Mouse (Mus musculus) kidney, adult 2 months (tissue): ENCODE data around the gene B230217C12Rik. TPM values are rescaled to one million over a fixed set of nuclear protein-coding genes. Genes with fewer than 3 reads are reported as not detected.

Experiments
- DNase-seq: peaks from one replicate; pipeline ENCODE4 v3.0.0; 2021
- H3K27ac ChIP-seq: fragments of 200-500 bp; 2 replicates; pipeline ENCODE4 v1.5.1; 2012; ENCODE audit warnings: low read depth, low read length, control low read depth, inconsistent platforms; ENCODE audit not compliant: insufficient read depth
- H3K27me3 ChIP-seq: fragments of 200-500 bp; replicated peaks from 2 replicates; pipeline ENCODE4 v1.6.1; 2012; ENCODE audit warnings: mild to moderate bottlenecking, moderate library complexity, low read length, inconsistent platforms; ENCODE audit not compliant: control insufficient read depth, insufficient read depth
- H3K36me3 ChIP-seq: fragments of 200-500 bp; 2 replicates; pipeline ENCODE4 v1.6.1; 2012; ENCODE audit warnings: mild to moderate bottlenecking, moderate library complexity, low read length, inconsistent platforms; ENCODE audit not compliant: control insufficient read depth, insufficient read depth
- H3K4me1 ChIP-seq: fragments of 200-500 bp; 2 replicates; pipeline ENCODE4 v1.6.1; 2011; ENCODE audit warnings: low read length; ENCODE audit not compliant: control insufficient read depth, insufficient read depth
- H3K4me3 ChIP-seq: fragments of 200-500 bp; 2 replicates; pipeline ENCODE4 v1.5.1; 2011; ENCODE audit warnings: mild to moderate bottlenecking, low read depth, low read length, control low read depth; ENCODE audit not compliant: insufficient read depth
- CTCF ChIP-seq: fragments of 200-500 bp; conservative IDR thresholded peaks from 2 replicates; pipeline ENCODE4 v1.5.1; 2011; ENCODE audit warnings: low read depth, mild to moderate bottlenecking, control low read depth, low read length, moderate library complexity, mixed read lengths; ENCODE audit not compliant: insufficient read depth, insufficient read length
- POLR2A ChIP-seq: fragments of 200-500 bp; IDR thresholded peaks from one replicate; pipeline ENCODE4 v1.6.1; 2011; ENCODE audit warnings: low read depth, low read length, control low read depth
- WGBS: fragments of 180-500 bp; shearing (Covaris S2); methylation state at CpG from one replicate; pipeline ENCODE4 v1.1.7; 2018; 5-methylcytosine and 5-hydroxymethylcytosine counted together
- polyA plus RNA-seq: library from polyadenylated mRNA; depleted of rRNA; stranded (reverse); fragments of >200 nt; gene quantifications from 2 replicates; pipeline ENCODE4 v1.2.3, GENCODE M21; 2012

Gene B230217C12Rik
- polyA plus RNA-seq, 1 experiment: 2.0 TPM

- Histone ChIP-seq H3K27me3 (no peaks in the 10 kb centered on the region), H3K36me3 (no peaks in the 10 kb centered on the region; the same call in 1 of the 2 replicates), H3K4me3 (no peak overlapping the region), H3K27ac (peak overlapping the region; percentile 28), H3K4me1 (peaks cover 86% of the 10 kb centered on the region)
- peak; percentile 90 for DNase-seq
- no peak for TF ChIP-seq POLR2A
- WGBS: 24% methylated on average over 17 of the region's 17 CpGs
These were observed 26.6 kb upstream of the B230217C12Rik start for GRCm38 (mm10) chr11:97813746-97814515.

GRCm38 (mm10) chr11:97815736-97816135 lies 24.8 kb upstream of the B230217C12Rik start:
- no peak for DNase-seq
- Histone ChIP-seq H3K27me3 (no peaks in the 10 kb centered on the region), H3K27ac (peak overlapping the region; percentile 36; the same call in 1 of the 2 replicates), H3K4me1 (peaks cover 79% of the 10 kb centered on the region), H3K36me3 (no peaks in the 10 kb centered on the region; the same call in 1 of the 2 replicates), H3K4me3 (no peak overlapping the region)
- no peak for TF ChIP-seq POLR2A
- no peak for TF ChIP-seq CTCF
- WGBS: 74% methylated on average over 11 of the region's 11 CpGs

GRCm38 (mm10) chr11:97816176-97816575 lies 24.4 kb upstream of the B230217C12Rik start:
- no peaks in the 10 kb centered on the region; the same call in 1 of the 2 replicates for H3K36me3 ChIP-seq
- peaks cover 79% of the 10 kb centered on the region for H3K4me1 ChIP-seq
- 54% methylated on average over 5 of the region's 5 CpGs for WGBS

GRCm38 (mm10) chr11:97816916-97817315 lies 23.7 kb upstream of the B230217C12Rik start:
- 44% methylated on average over 9 of the region's 9 CpGs for WGBS
- Histone ChIP-seq H3K27me3 (no peaks in the 10 kb centered on the region), H3K4me3 (no peak overlapping the region), H3K27ac (peak overlapping the region; percentile 67), H3K36me3 (no peaks in the 10 kb centered on the region; the same call in 1 of the 2 replicates), H3K4me1 (peaks cover 80% of the 10 kb centered on the region)
- no peak for TF ChIP-seq POLR2A
- no peak for TF ChIP-seq CTCF
- peak; percentile 59 for DNase-seq

More at GRCm38 (mm10) chr11:97816176-97816575, 24.4 kb upstream of the B230217C12Rik start:
- Histone ChIP-seq H3K27me3 (no peaks in the 10 kb centered on the region), H3K4me3 (no peak overlapping the region), H3K27ac (0 out of 2 replicates have a peak overlapping the region, but pooled peaks have one; percentile 36)
- TF ChIP-seq POLR2A: no peak
- TF ChIP-seq CTCF: no peak
- no peak for DNase-seq

GRCm38 (mm10) chr11:97817379-97817778 lies 23.2 kb upstream of the B230217C12Rik start:
- H3K4me3 ChIP-seq: no peak overlapping the region
- H3K27ac ChIP-seq: peak overlapping the region; percentile 67
- TF ChIP-seq POLR2A (no peak), CTCF (no peak)
- H3K27me3 ChIP-seq: no peaks in the 10 kb centered on the region
- peak; percentile 90 for DNase-seq
- peaks cover 77% of the 10 kb centered on the region for H3K4me1 ChIP-seq
- H3K36me3 ChIP-seq: no peaks in the 10 kb centered on the region; the same call in 1 of the 2 replicates
- 13% methylated on average over 5 of the region's 5 CpGs for WGBS

GRCm38 (mm10) chr11:97818003-97818402 lies 22.6 kb upstream of the B230217C12Rik start:
- Histone ChIP-seq H3K27me3 (no peaks in the 10 kb centered on the region), H3K27ac (peak overlapping the region; percentile 41), H3K36me3 (no peaks in the 10 kb centered on the region), H3K4me3 (no peak overlapping the region), H3K4me1 (peaks cover 76% of the 10 kb centered on the region)
- TF ChIP-seq POLR2A (no peak), CTCF (no peak)
- WGBS: 87% methylated on average over 6 of the region's 6 CpGs
- no peak for DNase-seq

- peak overlapping the region; percentile 41 for H3K27ac ChIP-seq
- H3K4me3 ChIP-seq: no peak overlapping the region
- H3K27me3 ChIP-seq: no peaks in the 10 kb centered on the region
- WGBS: 17% methylated on average over 4 of the region's 4 CpGs
- H3K4me1 ChIP-seq: peaks cover 71% of the 10 kb centered on the region
- no peaks in the 10 kb centered on the region for H3K36me3 ChIP-seq
- TF ChIP-seq CTCF: no peak
- TF ChIP-seq POLR2A: no peak
- peak; percentile 62 for DNase-seq
These were observed 22.0 kb upstream of the B230217C12Rik start for GRCm38 (mm10) chr11:97818571-97818970.
